Mouse (Mus musculus): Measurements from ENCODE around the gene Tut4. TPM values are rescaled to one million over a fixed set of nuclear protein-coding genes. Genes with fewer than 3 reads are reported as not detected.

The Tut4 gene
- not detected in 2 replicates for polyA plus RNA-seq (2012; ENCODE audit: insufficient read depth, insufficient read length, low replicate concordance, missing spikeins)

GRCm38 (mm10) chr4:108459231-108460155 lies at the start of gene Tut4:
TSS of gene Tut4 (plus strand) at chr4:108459426.
- TF ChIP-seq CTCF (IDR thresholded peaks at IDR 0.05; ENCODE audit: insufficient read depth, low read depth, low read length): no peak
- peak; percentile 48 for TF ChIP-seq POLR2A (IDR thresholded peaks at IDR 0.05; ENCODE audit: insufficient read depth, low read depth, low read length)
- under 1% methylated on average over 72 of the region's 97 CpGs for WGBS
- Histone ChIP-seq H3K4me1 (ENCODE audit: control insufficient read depth, insufficient read depth, low read length) (no peaks in the 10 kb centered on the region), H3K4me3 (ENCODE audit: insufficient read depth, low read depth, low read length) (peak within 1 kb of the TSS; percentile 79), H3K27ac (ENCODE audit: insufficient read depth, low read depth, low read length) (peak within 1 kb of the TSS; percentile 92)

- Histone ChIP-seq H3K4me3 (ENCODE audit: insufficient read depth, low read depth, low read length) (no peak overlapping the region), H3K27ac (ENCODE audit: insufficient read depth, low read depth, low read length) (no peak overlapping the region), H3K4me1 (ENCODE audit: control insufficient read depth, insufficient read depth, low read length) (no peaks in the 10 kb centered on the region)
- 88% methylated on average over 2 of the region's 2 CpGs for whole genome bisulfite sequencing
- no peak for TF ChIP-seq CTCF (IDR thresholded peaks at IDR 0.05; ENCODE audit: insufficient read depth, low read depth, low read length)
- TF ChIP-seq POLR2A (IDR thresholded peaks at IDR 0.05; ENCODE audit: insufficient read depth, low read depth, low read length): no peak
Observed at GRCm38 (mm10) chr4:108424587-108424986, 34.6 kb upstream of the Tut4 start.

- Histone ChIP-seq H3K4me1 (ENCODE audit: control insufficient read depth, insufficient read depth, low read length) (no peaks in the 10 kb centered on the region; the same call in 1 of the 2 replicates), H3K27ac (ENCODE audit: insufficient read depth, low read depth, low read length) (no peak overlapping the region), H3K4me3 (ENCODE audit: insufficient read depth, low read depth, low read length) (no peak overlapping the region)
- TF ChIP-seq POLR2A (IDR thresholded peaks at IDR 0.05; ENCODE audit: insufficient read depth, low read depth, low read length) (no peak), CTCF (IDR thresholded peaks at IDR 0.05; ENCODE audit: insufficient read depth, low read depth, low read length) (no peak)
- WGBS: 87% methylated on average over 11 of the region's 11 CpGs
Observed at GRCm38 (mm10) chr4:108427719-108428340, 31.4 kb upstream of the Tut4 start.

- Histone ChIP-seq H3K4me1 (ENCODE audit: control insufficient read depth, insufficient read depth, low read length) (no peaks in the 10 kb centered on the region; the same call in 1 of the 2 replicates), H3K4me3 (ENCODE audit: insufficient read depth, low read depth, low read length) (no peak overlapping the region), H3K27ac (ENCODE audit: insufficient read depth, low read depth, low read length) (no peak overlapping the region)
- TF ChIP-seq CTCF (IDR thresholded peaks at IDR 0.05; ENCODE audit: insufficient read depth, low read depth, low read length) (no peak), POLR2A (IDR thresholded peaks at IDR 0.05; ENCODE audit: insufficient read depth, low read depth, low read length) (no peak)
- 88% methylated on average over 6 of the region's 6 CpGs for WGBS
Observed at GRCm38 (mm10) chr4:108428341-108428721, 30.9 kb upstream of the Tut4 start.

GRCm38 (mm10) chr4:108430656-108431560 lies 28.3 kb upstream of the Tut4 start:
- Histone ChIP-seq H3K4me1 (ENCODE audit: control insufficient read depth, insufficient read depth, low read length) (no peaks in the 10 kb centered on the region; the same call in 1 of the 2 replicates), H3K4me3 (ENCODE audit: insufficient read depth, low read depth, low read length) (no peak overlapping the region), H3K27ac (ENCODE audit: insufficient read depth, low read depth, low read length) (no peak overlapping the region)
- TF ChIP-seq POLR2A (IDR thresholded peaks at IDR 0.05; ENCODE audit: insufficient read depth, low read depth, low read length) (no peak), CTCF (IDR thresholded peaks at IDR 0.05; ENCODE audit: insufficient read depth, low read depth, low read length) (no peak)
- 63% methylated on average over 4 of the region's 4 CpGs for WGBS

- Histone ChIP-seq H3K4me1 (ENCODE audit: control insufficient read depth, insufficient read depth, low read length) (no peaks in the 10 kb centered on the region; the same call in 1 of the 2 replicates), H3K4me3 (ENCODE audit: insufficient read depth, low read depth, low read length) (no peak overlapping the region), H3K27ac (ENCODE audit: insufficient read depth, low read depth, low read length) (no peak overlapping the region)
- TF ChIP-seq POLR2A (IDR thresholded peaks at IDR 0.05; ENCODE audit: insufficient read depth, low read depth, low read length) (no peak), CTCF (IDR thresholded peaks at IDR 0.05; ENCODE audit: insufficient read depth, low read depth, low read length) (no peak)
- 54% methylated on average over 2 of the region's 2 CpGs for WGBS
Observed at GRCm38 (mm10) chr4:108431561-108431936, 27.7 kb upstream of the Tut4 start.

- no peak for TF ChIP-seq POLR2A (IDR thresholded peaks at IDR 0.05; ENCODE audit: insufficient read depth, low read depth, low read length)
- TF ChIP-seq CTCF (IDR thresholded peaks at IDR 0.05; ENCODE audit: insufficient read depth, low read depth, low read length): no peak
- H3K4me3 ChIP-seq (ENCODE audit: insufficient read depth, low read depth, low read length): no peak overlapping the region
- WGBS: 43% methylated on average over 6 of the region's 6 CpGs
- no peak overlapping the region for H3K27ac ChIP-seq (ENCODE audit: insufficient read depth, low read depth, low read length)
- H3K4me1 ChIP-seq (ENCODE audit: control insufficient read depth, insufficient read depth, low read length): no peaks in the 10 kb centered on the region; the same call in 1 of the 2 replicates
Observed at GRCm38 (mm10) chr4:108433341-108433740, 25.9 kb upstream of the Tut4 start.

GRCm38 (mm10) chr4:108434221-108434620 lies 25.0 kb upstream of the Tut4 start:
- H3K27ac ChIP-seq (ENCODE audit: insufficient read depth, low read depth, low read length): no peak overlapping the region
- no peak for TF ChIP-seq POLR2A (IDR thresholded peaks at IDR 0.05; ENCODE audit: insufficient read depth, low read depth, low read length)
- no peaks in the 10 kb centered on the region; the same call in 1 of the 2 replicates for H3K4me1 ChIP-seq (ENCODE audit: control insufficient read depth, insufficient read depth, low read length)
- no peak overlapping the region for H3K4me3 ChIP-seq (ENCODE audit: insufficient read depth, low read depth, low read length)
- WGBS: 90% methylated on average over 4 of the region's 4 CpGs
